In the genomic region with DNA sequence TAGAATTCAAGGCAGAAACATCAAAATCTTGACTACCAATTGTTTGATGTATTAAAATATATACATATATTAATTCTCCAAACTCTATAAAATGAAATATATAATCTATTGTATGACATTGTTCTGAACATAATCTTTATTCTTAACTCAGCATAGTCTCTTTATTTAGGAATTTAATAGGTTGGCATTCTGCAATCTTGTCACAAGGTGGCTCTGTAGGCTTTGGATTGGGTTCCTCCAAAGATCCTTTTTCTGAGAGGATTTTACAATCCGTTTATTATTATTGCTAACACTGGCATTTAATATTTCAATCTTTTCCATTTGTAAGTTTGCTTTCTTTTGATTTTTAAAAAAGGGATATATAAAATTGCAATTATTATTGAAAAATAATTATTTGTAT, we compare ENCODE assay signal across 10 mouse cellular contexts.
DNase-seq lines count a peak whose midpoint lies in the region; ATAC-seq and TF ChIP-seq lines count a peak whose summit lies in the region.
"Had no signal": no experiment of that assay in that cellular context is flagged by ENCODE, and none has a peak within 500 bp of the region (broad histone marks: within the 10 kb centered on the region; RNA-seq: fewer than 3 reads in every experiment).

No protein-coding gene starts in this region.

- 32% methylated on average over 1 of the region's 1 CpGs for WGBS in forebrain, embryonic 14.5 days
- WGBS in forebrain, embryonic 12.5 days: 50% methylated on average over 1 of the region's 1 CpGs
- 37% methylated on average over 1 of the region's 1 CpGs for WGBS in liver, embryonic 14.5 days (ENCODE audit: insufficient replicate concordance)
- WGBS in forebrain, embryonic 10.5 days: 40% methylated on average over 1 of the region's 1 CpGs

- H3K36me3 ChIP-seq in forebrain, embryonic 14.5 days (ENCODE audit: control insufficient read depth, insufficient read depth, low read length): 0 out of 2 replicates have a peak, but pooled peaks cover 3% of the 10 kb centered on the region
- H3K36me3 ChIP-seq in forebrain, embryonic 12.5 days (replicated peaks): peaks cover 15% of the 10 kb centered on the region
- peaks cover 41% of the 10 kb centered on the region for H3K36me3 ChIP-seq in liver, embryonic 14.5 days (replicated peaks; ENCODE audit: control insufficient read depth, insufficient read depth, low read depth)
- H3K36me3 ChIP-seq in forebrain, embryonic 10.5 days (replicated peaks): peaks cover 29% of the 10 kb centered on the region

- ATAC-seq in forebrain, embryonic 14.5 days: no peak
- no peak for ATAC-seq in forebrain, embryonic 12.5 days (ENCODE audit: low FRiP score)
- no peak for ATAC-seq in liver, embryonic 14.5 days (ENCODE audit: insufficient read depth)

- no peaks in the 10 kb centered on the region for H3K9me3 ChIP-seq in forebrain, embryonic 14.5 days (replicated peaks; ENCODE audit: control insufficient read depth, low read length)
- H3K9me3 ChIP-seq in forebrain, embryonic 12.5 days: no peaks in the 10 kb centered on the region
- no peaks in the 10 kb centered on the region for H3K9me3 ChIP-seq in liver, embryonic 14.5 days (ENCODE audit: control insufficient read depth, low read length)
- no peaks in the 10 kb centered on the region for H3K9me3 ChIP-seq in forebrain, embryonic 10.5 days

- peak; percentile 41; the same call in 1 of the 2 replicates for TF ChIP-seq CTCF in liver, embryonic 14.5 days (IDR thresholded peaks at IDR 0.05; ENCODE audit: low read depth)

- H3K4me2 ChIP-seq in forebrain, embryonic 14.5 days (ENCODE audit: low read length): no peak overlapping the region
- H3K4me2 ChIP-seq in forebrain, embryonic 12.5 days: no peak overlapping the region
- H3K4me2 ChIP-seq in liver, embryonic 14.5 days (ENCODE audit: low read depth): no peak overlapping the region

- no peak overlapping the region for H3K9ac ChIP-seq in forebrain, embryonic 14.5 days (ENCODE audit: low read length)
- H3K9ac ChIP-seq in forebrain, embryonic 12.5 days: no peak overlapping the region
- no peak overlapping the region for H3K9ac ChIP-seq in liver, embryonic 14.5 days (replicated peaks)

- no peak for TF ChIP-seq EP300 in liver, embryonic 14.5 days (IDR thresholded peaks at IDR 0.05; ENCODE audit: low read depth)

- DNase-seq in forebrain, embryonic 14.5 days (ENCODE audit: low spot score): peak; percentile 71
- DNase-seq in liver, embryonic 14.5 days (ENCODE audit: low read depth in 3 of 3, low spot score in 3 of 3): no peak
- no peak for DNase-seq in liver
- peak; percentile 18 for DNase-seq in T-cell, adult 2 months (ENCODE audit: low spot score)
- DNase-seq in retina, postnatal 1 day: peak; percentile 24
- DNase-seq in forebrain, embryonic 10.5 days (ENCODE audit: extremely low spot score, low spot score): no peak
- DNase-seq in ovary, adult 18-20 months (ENCODE audit: low spot score): no peak
- DNase-seq: heart, adult 11 months; kidney, adult 18-20 months had no signal

- H3K27ac ChIP-seq in forebrain, embryonic 14.5 days (ENCODE audit: low read depth, low read length): no peak overlapping the region
- H3K27ac ChIP-seq in forebrain, embryonic 12.5 days: no peak overlapping the region
- no peak overlapping the region for H3K27ac ChIP-seq in liver, embryonic 14.5 days
- H3K27ac ChIP-seq in forebrain, embryonic 10.5 days: no peak overlapping the region

- H3K4me1 ChIP-seq in forebrain, embryonic 14.5 days (ENCODE audit: control insufficient read depth, insufficient read depth, low read length): no peaks in the 10 kb centered on the region
- no peaks in the 10 kb centered on the region for H3K4me1 ChIP-seq in forebrain, embryonic 12.5 days
- peaks cover 0 to 2% of the 10 kb centered on the region in 2 experiments; a peak in 1 of 4 replicates for H3K4me1 ChIP-seq in liver, embryonic 14.5 days (replicated peaks; ENCODE audit: control insufficient read depth in 2 of 2, insufficient read depth in 2 of 2, low read length in 1 of 2)
- H3K4me1 ChIP-seq in forebrain, embryonic 10.5 days: 0 out of 2 replicates have a peak, but pooled peaks cover 4% of the 10 kb centered on the region

- H3K4me3 ChIP-seq in forebrain, embryonic 14.5 days (ENCODE audit: low read depth, low read length): no peak overlapping the region
- no peak overlapping the region for H3K4me3 ChIP-seq in forebrain, embryonic 12.5 days (replicated peaks)
- no peak overlapping the region for H3K4me3 ChIP-seq in liver, embryonic 14.5 days (ENCODE audit: insufficient read depth in 1 of 2, low read depth in 2 of 2, low read length in 2 of 2)
- H3K4me3 ChIP-seq in forebrain, embryonic 10.5 days: no peak overlapping the region

- no peaks in the 10 kb centered on the region for H3K27me3 ChIP-seq in forebrain, embryonic 14.5 days (replicated peaks; ENCODE audit: control insufficient read depth, insufficient read depth, low read length)
- H3K27me3 ChIP-seq in forebrain, embryonic 12.5 days: no peaks in the 10 kb centered on the region
- no peaks in the 10 kb centered on the region for H3K27me3 ChIP-seq in liver, embryonic 14.5 days (ENCODE audit: control insufficient read depth, insufficient read depth, low read length)
- no peaks in the 10 kb centered on the region for H3K27me3 ChIP-seq in forebrain, embryonic 10.5 days (ENCODE audit: poor library complexity, severe bottlenecking)

Comparison
In these comparisons a context has a peak if more than half of its experiments do, and no peak if none do; other contexts are left out.
1. DNase-seq: peak in forebrain, embryonic 14.5 days (single experiment), T-cell, adult 2 months (single experiment) and retina, postnatal 1 day (single experiment); none in liver, embryonic 14.5 days (0 of 3), liver (single experiment), forebrain, embryonic 10.5 days (single experiment) and ovary, adult 18-20 months (single experiment).